Mouse (Mus musculus) embryonic facial prominence, embryonic 11.5 days (tissue): ENCODE results near the gene Dock8. TPM values are rescaled to one million over a fixed set of nuclear protein-coding genes. Genes with fewer than 3 reads are reported as not detected.

Source experiments
- ATAC-seq: fragments of 200-750 bp; cut with Nextera tagmentation; replicated peaks from 2 replicates; pipeline ENCODE4 v1.8.0; 2017; ENCODE audit warnings: low read depth; ENCODE audit not compliant: insufficient number of reproducible peaks, low FRiP score, low TSS enrichment
- DNase-seq: peaks from one replicate; pipeline ENCODE4 v3.0.0-alpha.2; 2015; ENCODE audit warnings: low spot score
- H3K27ac ChIP-seq: fragments of 300-500 bp; sonication (generic); replicated peaks from 2 replicates; pipeline ENCODE4 v1.5.1; 2014; ENCODE audit warnings: mild to moderate bottlenecking, low read depth, low read length, control low read depth
- H3K27me3 ChIP-seq: fragments of 300-500 bp; sonication (generic); 2 replicates; pipeline ENCODE4 v1.6.1; 2014; ENCODE audit warnings: mild to moderate bottlenecking, low read length, moderate library complexity, mixed read lengths; ENCODE audit not compliant: control insufficient read depth, insufficient read depth
- H3K36me3 ChIP-seq: fragments of 300-500 bp; sonication (generic); replicated peaks from 2 replicates; pipeline ENCODE4 v1.6.1; 2014; ENCODE audit warnings: low read depth, mild to moderate bottlenecking, low read length, moderate library complexity, mixed read lengths; ENCODE audit not compliant: control insufficient read depth, insufficient read depth
- H3K4me1 ChIP-seq: fragments of 300-500 bp; sonication (generic); 2 replicates; pipeline ENCODE4 v1.6.1; 2014; ENCODE audit warnings: low read length, mixed read lengths; ENCODE audit not compliant: control insufficient read depth, insufficient read depth
- H3K4me2 ChIP-seq: fragments of 300-500 bp; sonication (generic); 2 replicates; pipeline ENCODE4 v1.6.1; 2014; ENCODE audit warnings: low read depth, mild to moderate bottlenecking, control low read depth, low read length, moderate library complexity
- H3K4me3 ChIP-seq: fragments of 300-500 bp; sonication (generic); 2 replicates; pipeline ENCODE4 v1.5.1; 2014; ENCODE audit warnings: low read depth, low read length, control low read depth
- H3K9ac ChIP-seq: fragments of 300-500 bp; sonication (generic); replicated peaks from 2 replicates; pipeline ENCODE4 v1.6.1; 2014; ENCODE audit warnings: mild to moderate bottlenecking, control low read depth, low read length
- H3K9me3 ChIP-seq: fragments of 300-500 bp; sonication (generic); replicated peaks from 2 replicates; pipeline ENCODE4 v1.6.1; 2016; ENCODE audit warnings: mild to moderate bottlenecking, low read length, inconsistent platforms, mixed read lengths; ENCODE audit not compliant: control insufficient read depth
- WGBS: fragments of 180-500 bp; shearing (Covaris S2); extraction: QIAGEN DNeasy Blood & Tissue Kit; methylation state at CpG from one replicate; pipeline ENCODE4 v1.1.7; 2014; 5-methylcytosine and 5-hydroxymethylcytosine counted together
- polyA plus RNA-seq: library from polyadenylated mRNA; unstranded; fragments of >200 nt; fragmentation: Nextera tagmentation; extraction: Ambion mirVana; gene quantifications from 2 replicates; pipeline ENCODE4 v1.2.1, GENCODE M21; 2014

Dock8 gene
- polyA plus RNA-seq, 1 experiment from 2014 or later: 2.1 TPM

DNA sequence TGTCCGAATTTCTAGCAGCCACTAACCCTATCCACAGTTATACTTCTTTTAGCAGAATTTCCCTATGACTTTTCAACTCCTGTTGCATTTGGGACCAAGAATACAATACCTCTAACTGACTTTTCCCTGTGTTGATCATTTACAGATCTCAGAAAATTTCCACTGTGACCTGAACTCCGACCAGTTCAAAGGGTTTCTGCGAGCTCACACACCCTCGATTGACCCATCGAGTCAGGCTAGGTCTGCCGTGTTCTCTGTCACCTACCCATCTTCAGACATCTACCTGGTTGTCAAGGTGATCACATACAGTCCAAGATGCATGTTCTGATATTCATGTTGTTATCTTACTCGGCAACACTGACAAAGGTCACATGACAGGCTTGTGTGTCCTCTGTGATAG, 90.4 kb downstream of the Dock8 start:
- no peak for ATAC-seq
- H3K36me3 ChIP-seq: no peaks in the 10 kb centered on the region

DNA sequence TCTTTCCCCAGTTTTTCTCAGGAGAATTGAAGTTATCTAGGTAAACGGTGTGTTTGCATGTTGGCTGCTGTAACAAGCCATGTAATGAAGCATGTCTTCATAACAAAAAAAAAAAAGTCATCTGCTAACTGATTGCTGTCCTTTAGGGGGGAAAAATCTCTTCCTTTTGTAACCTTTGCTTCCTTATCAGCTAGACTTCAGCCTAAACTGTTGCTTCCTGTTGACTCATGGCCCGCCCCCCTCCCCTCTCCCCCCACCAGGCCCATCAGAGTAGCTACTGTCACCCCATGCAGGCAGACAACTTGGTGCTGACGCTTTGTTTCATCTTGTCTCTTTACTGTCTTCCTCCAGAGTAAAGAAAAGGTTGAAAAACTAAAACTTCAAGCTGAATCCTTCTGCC, 95.8 kb downstream of the Dock8 start:
- H3K27ac ChIP-seq: no peak overlapping the region
- H3K36me3 ChIP-seq: no peaks in the 10 kb centered on the region
- H3K27me3 ChIP-seq: no peaks in the 10 kb centered on the region
- WGBS: 47% methylated on average over 3 of the region's 3 CpGs
- H3K4me1 ChIP-seq: no peaks in the 10 kb centered on the region
- H3K9ac ChIP-seq: no peak overlapping the region
- ATAC-seq (no peak), DNase-seq (no peak)
- H3K9me3 ChIP-seq: no peaks in the 10 kb centered on the region
- no peak overlapping the region for H3K4me2 ChIP-seq
- H3K4me3 ChIP-seq: no peak overlapping the region

More for the DNA sequence above, 90.4 kb downstream of the Dock8 start:
- Histone ChIP-seq H3K27me3 (no peaks in the 10 kb centered on the region), H3K4me3 (no peak overlapping the region), H3K4me1 (no peaks in the 10 kb centered on the region), H3K9me3 (no peaks in the 10 kb centered on the region), H3K27ac (no peak overlapping the region), H3K9ac (no peak overlapping the region), H3K4me2 (no peak overlapping the region)
- WGBS: 89% methylated on average over 7 of the region's 7 CpGs
- DNase-seq: no peak

DNA sequence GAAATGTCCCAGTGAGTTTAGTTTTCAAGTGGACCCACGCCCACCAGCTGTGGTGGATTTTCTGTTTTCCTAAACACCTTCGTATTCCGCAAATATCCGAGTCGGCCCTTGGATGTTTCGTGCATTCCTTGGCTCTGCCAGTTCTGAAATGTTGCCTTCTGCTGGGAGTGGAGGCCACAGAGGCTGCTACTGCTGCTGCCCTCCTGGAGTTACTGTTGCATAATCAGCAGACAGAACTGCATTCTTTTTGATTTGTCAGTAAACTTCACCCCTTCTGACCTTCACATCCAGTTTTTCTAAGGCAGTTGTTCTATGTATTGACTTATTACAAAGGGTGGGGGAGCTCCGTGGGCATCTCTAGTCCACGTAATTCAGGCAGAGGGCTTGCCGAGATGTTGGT, 97.0 kb downstream of the Dock8 start:
- no peak overlapping the region for H3K9ac ChIP-seq
- no peak overlapping the region for H3K4me2 ChIP-seq
- no peaks in the 10 kb centered on the region for H3K27me3 ChIP-seq
- no peaks in the 10 kb centered on the region for H3K9me3 ChIP-seq
- no peak overlapping the region for H3K27ac ChIP-seq
- no peaks in the 10 kb centered on the region for H3K36me3 ChIP-seq
- DNase-seq (no peak), ATAC-seq (no peak)
- H3K4me1 ChIP-seq: no peaks in the 10 kb centered on the region
- WGBS: 77% methylated on average over 9 of the region's 9 CpGs
- no peak overlapping the region for H3K4me3 ChIP-seq

DNA sequence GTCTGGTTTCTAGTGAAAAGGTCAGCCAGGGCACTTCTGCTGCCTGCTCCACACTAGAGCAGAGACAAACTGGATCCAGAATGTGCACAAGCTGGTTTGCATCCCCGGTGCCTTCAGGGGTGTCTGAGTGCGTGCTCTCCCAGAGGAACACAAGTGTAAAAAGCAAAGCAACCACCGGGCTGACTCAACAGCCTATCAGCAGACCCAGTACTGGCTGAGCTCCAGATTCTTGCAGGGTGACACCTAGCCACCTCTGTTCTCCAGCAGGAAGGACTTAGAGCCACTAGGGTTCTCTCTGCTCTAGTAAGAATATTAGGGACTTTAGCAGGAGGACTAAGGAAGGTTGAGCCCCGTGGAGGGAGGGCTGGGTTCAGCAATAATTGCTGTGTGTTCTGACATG, 97.7 kb downstream of the Dock8 start:
- H3K36me3 ChIP-seq: no peaks in the 10 kb centered on the region
- H3K9ac ChIP-seq: no peak overlapping the region
- no peak overlapping the region for H3K4me3 ChIP-seq
- ATAC-seq (no peak), DNase-seq (peak; percentile 8)
- H3K4me2 ChIP-seq: no peak overlapping the region
- H3K27me3 ChIP-seq: no peaks in the 10 kb centered on the region
- no peaks in the 10 kb centered on the region for H3K9me3 ChIP-seq
- WGBS: 47% methylated on average over 4 of the region's 4 CpGs
- H3K27ac ChIP-seq: no peak overlapping the region
- no peaks in the 10 kb centered on the region for H3K4me1 ChIP-seq

DNA sequence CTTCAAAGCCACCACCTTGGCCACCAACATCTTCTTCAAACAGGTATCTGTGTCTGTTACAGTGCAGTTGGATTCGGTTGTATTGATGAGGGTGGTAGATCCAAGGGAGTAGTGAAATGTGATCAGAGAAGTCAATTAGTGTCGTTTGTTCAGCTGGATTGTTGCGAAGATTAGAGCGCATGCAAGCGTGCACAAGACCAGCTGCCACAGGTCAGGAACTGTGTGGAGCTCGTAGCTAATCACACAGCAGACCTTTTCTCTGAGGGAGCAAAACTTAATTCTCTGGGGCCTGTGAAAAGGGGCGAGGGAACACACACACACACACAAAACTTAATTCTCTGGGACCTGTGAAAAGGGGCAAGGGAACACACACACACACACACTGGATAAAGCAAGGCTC, 98.2 kb downstream of the Dock8 start:
- no peak overlapping the region for H3K27ac ChIP-seq
- WGBS: 23% methylated on average over 7 of the region's 7 CpGs
- no peaks in the 10 kb centered on the region for H3K4me1 ChIP-seq
- H3K4me3 ChIP-seq: no peak overlapping the region
- H3K9ac ChIP-seq: no peak overlapping the region
- DNase-seq: peak; percentile 27
- H3K4me2 ChIP-seq: no peak overlapping the region
- no peaks in the 10 kb centered on the region for H3K36me3 ChIP-seq
- no peaks in the 10 kb centered on the region for H3K9me3 ChIP-seq
- no peaks in the 10 kb centered on the region for H3K27me3 ChIP-seq
- no peak for ATAC-seq

DNA sequence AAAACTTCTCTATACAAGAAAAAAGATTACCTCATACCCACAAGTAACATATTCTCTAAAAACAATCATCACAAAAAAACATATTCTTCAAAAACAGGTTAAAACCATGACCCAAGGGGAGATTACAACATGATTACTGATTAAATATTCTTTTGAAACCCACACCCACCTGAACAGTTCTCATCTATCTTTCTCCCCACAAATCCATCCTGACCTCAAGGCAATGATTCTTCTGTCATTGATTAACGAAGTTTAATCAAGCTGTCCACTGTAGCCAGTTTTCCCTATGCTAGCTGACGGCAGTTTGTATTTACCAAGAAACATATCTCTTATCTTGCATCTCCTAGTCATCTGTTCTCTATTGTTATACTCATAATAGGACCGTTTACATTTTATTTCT, 98.6 kb downstream of the Dock8 start:
- WGBS: 75% methylated on average over 3 of the region's 3 CpGs
- no peak for ATAC-seq
- no peak overlapping the region for H3K9ac ChIP-seq

DNA sequence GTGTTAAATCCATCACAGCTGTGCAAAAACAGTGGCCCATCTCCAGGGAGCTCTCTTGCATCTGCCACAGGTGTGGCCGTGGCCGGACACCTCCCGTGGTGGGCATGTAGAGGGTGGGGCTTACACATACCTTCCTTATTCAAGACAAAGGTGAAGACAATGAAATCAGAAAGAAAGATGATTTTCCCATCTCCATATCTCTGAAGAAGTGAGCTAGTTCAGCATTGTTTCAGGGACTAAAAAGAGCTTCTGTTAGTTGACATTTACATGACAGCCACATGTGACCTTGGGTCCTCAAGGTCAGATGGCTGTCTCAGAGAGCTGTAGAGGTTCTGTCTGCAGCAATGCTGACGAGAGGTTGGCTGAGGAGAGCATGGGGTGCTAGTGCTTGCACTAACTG, 99.6 kb downstream of the Dock8 start:
- Histone ChIP-seq H3K9ac (no peak overlapping the region), H3K4me2 (no peak overlapping the region), H3K27me3 (no peaks in the 10 kb centered on the region), H3K27ac (no peak overlapping the region), H3K4me3 (no peak overlapping the region), H3K36me3 (no peaks in the 10 kb centered on the region), H3K9me3 (no peaks in the 10 kb centered on the region), H3K4me1 (no peaks in the 10 kb centered on the region)
- ATAC-seq (no peak), DNase-seq (no peak)
- WGBS: 78% methylated on average over 4 of the region's 4 CpGs

More for the DNA sequence above, 98.6 kb downstream of the Dock8 start:
- H3K36me3 ChIP-seq: no peaks in the 10 kb centered on the region
- H3K4me3 ChIP-seq: no peak overlapping the region
- no peaks in the 10 kb centered on the region for H3K4me1 ChIP-seq
- no peak overlapping the region for H3K27ac ChIP-seq
- H3K4me2 ChIP-seq: no peak overlapping the region
- no peaks in the 10 kb centered on the region for H3K27me3 ChIP-seq
- no peak for DNase-seq
- no peaks in the 10 kb centered on the region for H3K9me3 ChIP-seq

DNA sequence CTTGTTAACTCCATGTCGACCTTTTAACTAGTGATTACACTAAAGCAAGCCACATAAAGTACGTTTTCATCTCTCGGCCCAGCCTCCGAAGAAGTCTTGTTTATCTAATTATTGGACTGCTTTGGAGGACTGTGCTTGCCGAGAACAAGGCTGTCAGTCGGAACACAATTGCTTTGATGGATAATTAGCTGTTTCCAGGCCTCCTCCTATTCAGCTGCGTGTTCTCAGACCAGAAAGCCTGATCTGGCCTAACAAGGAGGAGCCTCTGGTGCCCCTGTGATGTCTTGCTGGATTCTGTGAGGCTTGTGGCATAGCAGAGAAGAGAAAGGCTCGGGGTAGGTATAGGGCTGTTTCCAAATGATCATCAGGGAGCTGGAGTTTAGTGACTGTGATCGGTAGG, 106.3 kb downstream of the Dock8 start:
- DNase-seq (no peak), ATAC-seq (no peak)
- no peak overlapping the region for H3K4me3 ChIP-seq
- H3K27me3 ChIP-seq: no peaks in the 10 kb centered on the region
- WGBS: 43% methylated on average over 9 of the region's 9 CpGs
- no peak overlapping the region for H3K9ac ChIP-seq
- no peak overlapping the region for H3K4me2 ChIP-seq
- H3K27ac ChIP-seq: no peak overlapping the region
- no peaks in the 10 kb centered on the region for H3K36me3 ChIP-seq
- no peaks in the 10 kb centered on the region for H3K9me3 ChIP-seq
- no peaks in the 10 kb centered on the region for H3K4me1 ChIP-seq
